Mouse (Mus musculus) heart, adult 2 months (tissue): ENCODE measurements around the gene Eif4e2.

Experiments
- CTCF ChIP-seq: fragments of 200-600 bp; IDR thresholded peaks from 2 replicates; pipeline ENCODE4 v1.8.1; 2022; ENCODE audit warnings: antibody characterized with exemption, mild to moderate bottlenecking, moderate library complexity
- EP300 ChIP-seq: fragments of 200-500 bp; IDR thresholded peaks from 2 replicates; pipeline ENCODE4 v1.6.1; 2011; ENCODE audit warnings: low read depth, low read length, control low read depth; ENCODE audit not compliant: insufficient read depth

GRCm38 (mm10) chr1:87205502-87205901, 8.2 kb upstream of the Eif4e2 start:
- no peak for TF ChIP-seq CTCF
- TF ChIP-seq EP300, result no peak
